Mouse (Mus musculus) E14TG2a.4 (cell line): ENCODE data around the gene Ehd1.

Source experiments
- H3K27me3 ChIP-seq: 2 replicates; pipeline ENCODE4 v1.6.1; 2014; ENCODE audit warnings: low read length, control low read depth; ENCODE audit not compliant: insufficient read depth
- H3K36me3 ChIP-seq: 2 replicates; pipeline ENCODE4 v1.6.1; 2014; ENCODE audit warnings: low read length, control low read depth; ENCODE audit not compliant: insufficient read depth
- H3K4me1 ChIP-seq: replicated peaks from 2 replicates; pipeline ENCODE4 v1.6.1; 2014; ENCODE audit warnings: low read depth, low read length, control low read depth
- H3K4me3 ChIP-seq: replicated peaks from 2 replicates; pipeline ENCODE4 v1.5.1; 2014; ENCODE audit warnings: mild to moderate bottlenecking, low read length
- H3K9me3 ChIP-seq: 2 replicates; pipeline ENCODE4 v1.6.1; 2014; ENCODE audit warnings: low read length, control low read depth
- CTCF ChIP-seq: conservative IDR thresholded peaks from 2 replicates; pipeline ENCODE4 v1.5.1; 2014; ENCODE audit warnings: low read length
- NANOG ChIP-seq: IDR thresholded peaks from 2 replicates; pipeline ENCODE4 v1.6.1; 2014; ENCODE audit warnings: borderline replicate concordance, low read length, mixed read lengths
- POU5F1 ChIP-seq: IDR thresholded peaks from 2 replicates; pipeline ENCODE4 v1.6.1; 2014; ENCODE audit warnings: low read length, borderline replicate concordance

The Ehd1 gene

GRCm38 (mm10) chr19:6235084-6236052, 41.2 kb upstream of the Ehd1 start, which contains the start of gene Ppp2r5b:
Ppp2r5b (minus strand) TSS chr19:6235872.
- H3K9me3 ChIP-seq, result no peaks in the 10 kb centered on the region
- no peaks in the 10 kb centered on the region for H3K27me3 ChIP-seq
- TF ChIP-seq CTCF, result no peak
- TF ChIP-seq POU5F1, result no peak
- TF ChIP-seq NANOG, result no peak
- H3K4me1 ChIP-seq, result peaks cover 59% of the 10 kb centered on the region
- H3K4me3 ChIP-seq, result peak within 1 kb of the TSS; percentile 94
- peaks cover 42% of the 10 kb centered on the region for H3K36me3 ChIP-seq

- peaks cover 65% of the 10 kb centered on the region for H3K4me1 ChIP-seq
- peak overlapping the region; percentile 94 for H3K4me3 ChIP-seq
- TF ChIP-seq POU5F1, result no peak
- H3K9me3 ChIP-seq, result no peaks in the 10 kb centered on the region
- H3K36me3 ChIP-seq, result peaks cover 35% of the 10 kb centered on the region
- no peaks in the 10 kb centered on the region for H3K27me3 ChIP-seq
Observed at GRCm38 (mm10) chr19:6236053-6236441, 40.5 kb upstream of the Ehd1 start.

- no peak for TF ChIP-seq POU5F1
- no peak for TF ChIP-seq NANOG
- no peak for TF ChIP-seq CTCF
- Histone ChIP-seq H3K4me1 (peaks cover 65% of the 10 kb centered on the region), H3K36me3 (peaks cover 27% of the 10 kb centered on the region), H3K4me3 (peak overlapping the region; percentile 94), H3K9me3 (no peaks in the 10 kb centered on the region), H3K27me3 (no peaks in the 10 kb centered on the region)
Observed at GRCm38 (mm10) chr19:6236842-6237241, 39.7 kb upstream of the Ehd1 start.

- H3K4me1 ChIP-seq, result peaks cover 82% of the 10 kb centered on the region
Observed at GRCm38 (mm10) chr19:6238740-6239139, 37.8 kb upstream of the Ehd1 start.

GRCm38 (mm10) chr19:6240136-6240535, 36.4 kb upstream of the Ehd1 start:
- H3K36me3 ChIP-seq, result peaks cover 22% of the 10 kb centered on the region
- no peaks in the 10 kb centered on the region for H3K27me3 ChIP-seq
- H3K9me3 ChIP-seq, result no peaks in the 10 kb centered on the region
- peak overlapping the region; percentile 61 for H3K4me3 ChIP-seq
- no peak for TF ChIP-seq CTCF
- TF ChIP-seq NANOG, result no peak
- TF ChIP-seq POU5F1, result no peak
- peaks cover 82% of the 10 kb centered on the region for H3K4me1 ChIP-seq

More at GRCm38 (mm10) chr19:6238740-6239139, 37.8 kb upstream of the Ehd1 start:
- H3K27me3 ChIP-seq, result no peaks in the 10 kb centered on the region
- no peaks in the 10 kb centered on the region for H3K9me3 ChIP-seq
- peaks cover 16% of the 10 kb centered on the region for H3K36me3 ChIP-seq
- peak; percentile 65; the same call in 1 of the 2 replicates for TF ChIP-seq POU5F1
- no peak for TF ChIP-seq NANOG
- no peak overlapping the region for H3K4me3 ChIP-seq

- H3K4me3 ChIP-seq, result peak overlapping the region; percentile 61
- TF ChIP-seq NANOG (no peak), CTCF (no peak), POU5F1 (no peak)
- peaks cover 82% of the 10 kb centered on the region for H3K4me1 ChIP-seq
- H3K36me3 ChIP-seq, result peaks cover 28% of the 10 kb centered on the region
- no peaks in the 10 kb centered on the region for H3K9me3 ChIP-seq
- no peaks in the 10 kb centered on the region for H3K27me3 ChIP-seq
Observed at GRCm38 (mm10) chr19:6240725-6241124, 35.8 kb upstream of the Ehd1 start.

- TF ChIP-seq CTCF (no peak), POU5F1 (no peak), NANOG (no peak)
- no peaks in the 10 kb centered on the region for H3K9me3 ChIP-seq
Observed at GRCm38 (mm10) chr19:6241274-6242107, 35.0 kb upstream of the Ehd1 start, which contains the start of gene Atg2a. Atg2a (plus strand) TSS chr19:6241668.

GRCm38 (mm10) chr19:6242281-6242680, 34.2 kb upstream of the Ehd1 start:
- Histone ChIP-seq H3K9me3 (no peaks in the 10 kb centered on the region), H3K36me3 (peaks cover 43% of the 10 kb centered on the region), H3K4me3 (peak overlapping the region; percentile 97), H3K4me1 (peaks cover 85% of the 10 kb centered on the region), H3K27me3 (no peaks in the 10 kb centered on the region)
- TF ChIP-seq NANOG (no peak), POU5F1 (no peak), CTCF (no peak)

More at GRCm38 (mm10) chr19:6241274-6242107, 35.0 kb upstream of the Ehd1 start, which contains the start of gene Atg2a:
- peaks cover 35% of the 10 kb centered on the region for H3K36me3 ChIP-seq
- no peaks in the 10 kb centered on the region for H3K27me3 ChIP-seq
- peak within 1 kb of the TSS; percentile 97 for H3K4me3 ChIP-seq
- H3K4me1 ChIP-seq, result peaks cover 85% of the 10 kb centered on the region
